Mouse (Mus musculus): Measurements from ENCODE around the gene Card14.
"Not testable (repeated sequence)": the region's sequence is repeated elsewhere in the genome, so short reads cannot be mapped to it uniquely, and the experiment has no call there.

Card14 gene

GRCm38 (mm10) chr11:119355443-119356385, 48.1 kb downstream of the Card14 start, which contains the start of the genes Sgsh and Slc26a11:
Gene Sgsh (minus strand): TSS chr11:119355536.
Gene Slc26a11 (plus strand): TSS chr11:119355557.
- in situ Hi-C loops (cut with MboI, MseI) = no loop called here

DNA sequence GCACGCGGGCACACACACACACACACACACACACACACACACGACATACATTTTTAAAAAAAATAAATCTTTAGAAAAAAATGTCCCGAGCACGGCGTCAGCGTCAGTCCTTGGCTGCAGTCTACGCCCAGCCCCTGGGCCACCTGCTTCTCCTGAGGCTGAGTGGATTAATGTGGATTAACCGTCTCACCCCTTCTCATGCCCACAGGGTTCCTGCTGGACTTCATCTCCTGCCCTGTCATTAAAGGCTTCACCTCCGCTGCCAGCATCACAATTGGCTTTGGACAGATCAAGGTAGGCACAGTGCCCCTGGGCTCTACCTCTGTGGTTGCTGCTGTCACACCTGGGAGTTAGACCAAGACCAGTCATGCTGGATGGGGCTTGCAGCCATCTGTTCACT, 51.5 kb downstream of the Card14 start:
- in situ Hi-C loops (cut with MboI, MseI) = no loop called here

DNA sequence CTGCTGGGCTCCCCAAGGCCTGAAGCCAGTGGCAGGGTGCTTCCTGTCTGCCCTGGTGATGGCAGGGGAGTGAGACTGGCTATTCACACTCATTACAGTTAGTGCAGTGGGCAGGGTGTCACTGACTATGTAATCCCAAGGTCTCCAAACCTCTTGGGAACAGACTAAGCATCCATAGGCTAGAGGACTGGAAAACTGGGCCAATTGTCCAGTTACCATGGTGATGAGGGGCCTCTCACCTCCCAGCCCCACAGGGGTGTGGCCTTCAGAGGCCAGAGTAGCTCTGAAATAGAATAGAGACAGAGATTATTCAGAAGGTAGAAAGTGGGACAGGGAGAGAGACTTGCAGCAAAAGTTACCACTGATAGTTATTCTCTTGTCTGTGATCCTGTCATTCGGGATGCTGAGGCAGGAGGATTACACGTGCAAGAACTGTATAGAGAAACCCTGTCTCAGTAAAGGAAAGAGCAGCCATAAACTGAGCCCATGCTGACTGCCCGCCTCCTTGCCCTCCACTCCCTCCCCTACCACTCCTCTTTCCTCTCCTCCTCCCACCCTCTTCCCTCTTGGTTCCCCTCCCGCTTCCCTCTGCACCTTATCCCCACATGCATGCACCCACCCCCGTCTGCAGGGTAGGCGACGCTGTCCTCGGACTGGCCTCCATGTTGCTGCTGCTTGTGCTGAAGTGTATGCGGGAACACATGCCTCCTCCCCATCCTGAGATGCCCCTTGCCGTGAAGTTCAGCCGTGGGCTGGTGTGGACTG, 55.4 kb downstream of the Card14 start:
- in situ Hi-C loops (cut with MboI, MseI) = no loop called here

- in situ Hi-C loops (cut with MboI, MseI) = no loop called here
Measured at GRCm38 (mm10) chr11:119363534-119364145, 56.1 kb downstream of the Card14 start.

GRCm38 (mm10) chr11:119375425-119375824, 67.9 kb downstream of the Card14 start:
- in situ Hi-C loops (cut with MboI, MseI) = no loop called here

DNA sequence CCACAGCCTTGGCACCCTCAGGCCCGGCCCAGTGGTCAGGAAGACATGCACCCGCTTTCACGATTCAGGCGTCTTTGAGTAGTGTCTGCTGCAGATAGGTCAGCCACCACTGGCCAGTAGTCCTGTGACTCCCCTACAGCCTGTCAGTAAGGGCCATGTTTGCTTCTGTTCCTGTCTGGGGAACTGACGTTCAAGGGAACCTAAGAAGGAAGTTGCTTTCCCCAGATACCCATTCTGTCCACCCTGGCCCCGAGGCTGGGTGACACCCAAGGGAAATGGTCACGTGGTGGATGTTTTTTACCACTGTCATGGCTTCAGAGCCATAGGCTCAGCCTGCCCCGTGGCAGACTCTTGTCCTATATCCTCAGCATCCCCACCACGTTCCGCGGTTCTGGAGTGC, 69.8 kb downstream of the Card14 start:
- in situ Hi-C loops (cut with MboI, MseI) = no loop called here

GRCm38 (mm10) chr11:119378551-119378950, 71.0 kb downstream of the Card14 start:
- in situ Hi-C loops (cut with MboI, MseI) = no loop called here

- in situ Hi-C loops (cut with MboI, MseI) = no loop called here
Measured at GRCm38 (mm10) chr11:119381631-119382337, 74.2 kb downstream of the Card14 start.

GRCm38 (mm10) chr11:119382338-119382850, 74.8 kb downstream of the Card14 start:
- in situ Hi-C loops (cut with MboI, MseI) = no loop called here

- in situ Hi-C loops (cut with MboI, MseI) = no loop called here
Measured at GRCm38 (mm10) chr11:119384904-119385303, 77.3 kb downstream of the Card14 start.

DNA sequence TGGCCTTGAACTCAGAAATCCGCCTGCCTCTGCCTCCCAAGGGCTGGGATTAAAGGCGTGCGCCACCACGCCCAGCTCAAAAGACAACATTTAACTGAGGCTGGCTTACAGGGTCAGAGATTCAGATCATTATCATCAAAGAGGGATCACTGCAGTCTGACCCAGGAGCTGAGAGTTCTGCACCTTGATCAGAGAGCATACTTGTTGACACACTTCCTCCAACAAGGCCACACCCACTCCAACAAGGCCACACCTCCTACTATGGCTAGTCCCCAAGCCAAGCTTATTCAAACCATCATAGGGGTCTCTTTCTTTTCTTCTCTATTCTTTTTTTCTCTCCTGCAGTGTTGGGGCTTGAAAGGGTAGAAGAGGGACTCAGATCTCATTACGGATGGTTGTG, 78.7 kb downstream of the Card14 start:
- in situ Hi-C loops (cut with MboI, MseI) = no loop called here

DNA sequence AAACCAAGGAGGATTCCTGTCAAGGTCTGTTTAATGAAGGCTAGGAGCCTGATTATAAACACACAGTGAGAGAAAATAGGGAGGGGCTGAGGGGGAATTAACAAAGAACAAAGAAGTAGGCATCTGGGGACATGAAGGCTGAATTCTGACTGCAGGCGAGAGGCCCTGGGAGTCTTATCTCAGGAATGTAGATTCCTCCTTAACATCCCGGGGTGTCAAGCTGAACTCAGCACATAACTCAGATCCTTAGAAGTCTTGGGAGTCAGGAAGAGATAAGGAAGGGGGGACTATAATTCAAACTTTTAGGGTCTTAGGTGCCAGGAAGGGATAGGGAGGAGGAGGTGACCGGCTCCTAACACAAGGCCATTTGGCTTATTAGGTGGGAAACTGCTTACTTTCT, 79.7 kb downstream of the Card14 start:
- in situ Hi-C loops (cut with MboI, MseI) = not testable (repeated sequence)

DNA sequence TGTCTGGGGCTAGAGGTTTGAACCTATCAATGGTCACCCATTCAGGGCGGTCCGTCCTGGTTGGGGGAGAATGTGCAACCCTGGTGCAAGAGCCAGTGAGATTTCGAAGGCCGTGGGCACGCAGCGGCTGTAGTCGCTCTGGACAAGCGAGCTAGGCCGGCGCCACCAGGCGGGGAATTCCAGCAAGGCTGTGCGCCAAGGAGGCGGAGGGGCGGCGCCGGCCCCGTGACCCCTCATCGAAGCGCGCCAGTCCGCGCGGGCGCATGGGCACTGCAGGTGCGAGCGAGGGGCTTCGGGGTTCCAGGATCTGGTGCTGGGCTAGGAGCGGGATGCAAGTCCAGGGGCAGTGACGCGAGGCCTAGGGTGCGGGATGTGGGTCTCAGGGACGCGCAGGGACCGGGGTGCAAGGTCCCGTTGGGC, 82.3 kb downstream of the Card14 start:
- in situ Hi-C loops (cut with MboI, MseI) = no loop called here

GRCm38 (mm10) chr11:119390271-119391231, 83.0 kb downstream of the Card14 start:
- in situ Hi-C loops (cut with MboI, MseI) = no loop called here

- in situ Hi-C loops (cut with MboI, MseI) = no loop called here
Measured at GRCm38 (mm10) chr11:119391386-119392000, 83.9 kb downstream of the Card14 start.

DNA sequence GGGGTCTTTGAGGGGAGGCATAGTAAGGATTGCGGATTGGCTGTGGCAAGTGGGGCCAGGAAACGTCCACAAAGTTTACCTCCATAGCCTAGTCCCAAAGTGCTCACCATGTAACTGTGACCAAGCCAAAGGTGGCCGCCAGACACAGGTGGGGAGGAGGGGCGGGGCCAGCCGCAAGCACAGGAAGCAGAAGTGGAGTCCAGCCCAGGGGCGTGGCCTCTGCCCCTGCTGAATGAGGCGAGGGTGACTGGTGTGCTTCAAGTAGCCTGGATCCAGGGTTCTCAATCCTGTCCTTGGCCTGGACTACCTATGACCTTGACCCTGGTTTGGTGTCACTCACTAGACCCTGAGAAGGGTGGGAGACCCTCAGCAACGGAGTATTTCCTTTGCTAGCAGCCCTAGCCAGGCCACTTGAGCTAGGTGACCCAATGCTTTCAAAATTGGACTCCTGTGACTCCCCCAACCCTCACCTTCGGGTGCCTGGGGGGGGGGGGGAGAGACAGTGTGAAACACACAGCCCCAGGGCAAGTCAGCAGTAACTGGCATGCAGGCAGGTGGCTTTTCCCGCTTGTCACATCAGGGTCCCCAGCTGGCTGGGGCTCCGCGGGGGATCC, 84.5 kb downstream of the Card14 start:
- in situ Hi-C loops (cut with MboI, MseI) = no loop called here

GRCm38 (mm10) chr11:119392800-119393482, 85.4 kb downstream of the Card14 start, which contains the start of gene Rnf213:
Gene Rnf213 (plus strand): TSS chr11:119393100.
- in situ Hi-C loops (cut with MboI, MseI) = no loop called here

GRCm38 (mm10) chr11:119393483-119393804, 85.9 kb downstream of the Card14 start:
- in situ Hi-C loops (cut with MboI, MseI) = no loop called here

- in situ Hi-C loops (cut with MboI, MseI) = no loop called here
Measured at GRCm38 (mm10) chr11:119394210-119394609, 86.6 kb downstream of the Card14 start.

Measured in T-helper 1 cell (primary cell).